Mouse (Mus musculus): ENCODE data around the gene Ccdc134.
A peak's percentile ranks its signal among the peaks of the same experiment; 100 is the strongest.

The Ccdc134 gene

GRCm38 (mm10) chr15:82147611-82148111 lies 19.9 kb downstream of the Ccdc134 start:
- DNase-seq (ENCODE audit: inconsistent ontology term): peak; percentile 83

- peak; percentile 19 for DNase-seq (ENCODE audit: inconsistent ontology term)
Observed at GRCm38 (mm10) chr15:82148510-82148911, 20.8 kb downstream of the Ccdc134 start.

- no peak for DNase-seq (ENCODE audit: inconsistent ontology term)
Observed at GRCm38 (mm10) chr15:82150042-82150441, 22.3 kb downstream of the Ccdc134 start.

- no peak for DNase-seq (ENCODE audit: inconsistent ontology term)
Observed at GRCm38 (mm10) chr15:82151176-82151575, 23.5 kb downstream of the Ccdc134 start.

GRCm38 (mm10) chr15:82152022-82152421 lies 24.3 kb downstream of the Ccdc134 start:
- DNase-seq (ENCODE audit: inconsistent ontology term): no peak

GRCm38 (mm10) chr15:82152435-82152834 lies 24.7 kb downstream of the Ccdc134 start:
- DNase-seq (ENCODE audit: inconsistent ontology term): no peak

- no peak for DNase-seq (ENCODE audit: inconsistent ontology term)
Observed at GRCm38 (mm10) chr15:82156298-82156697, 28.6 kb downstream of the Ccdc134 start.

- no peak for DNase-seq (ENCODE audit: inconsistent ontology term)
Observed at GRCm38 (mm10) chr15:82156902-82157301, 29.2 kb downstream of the Ccdc134 start.

GRCm38 (mm10) chr15:82158243-82159035 lies 30.7 kb downstream of the Ccdc134 start:
- no peak for DNase-seq (ENCODE audit: inconsistent ontology term)

GRCm38 (mm10) chr15:82159471-82159870 lies 31.7 kb downstream of the Ccdc134 start:
- no peak for DNase-seq (ENCODE audit: inconsistent ontology term)

- no peak for DNase-seq (ENCODE audit: inconsistent ontology term)
Observed at GRCm38 (mm10) chr15:82160731-82161640, 33.3 kb downstream of the Ccdc134 start.

GRCm38 (mm10) chr15:82161965-82162600 lies 34.4 kb downstream of the Ccdc134 start:
- DNase-seq (ENCODE audit: inconsistent ontology term): no peak

- no peak for DNase-seq (ENCODE audit: inconsistent ontology term)
Observed at GRCm38 (mm10) chr15:82163356-82164060, 35.8 kb downstream of the Ccdc134 start.

GRCm38 (mm10) chr15:82164061-82164399 lies 36.3 kb downstream of the Ccdc134 start:
- no peak for DNase-seq (ENCODE audit: inconsistent ontology term)

- DNase-seq (ENCODE audit: inconsistent ontology term): no peak
Observed at GRCm38 (mm10) chr15:82164496-82164895, 36.8 kb downstream of the Ccdc134 start.

GRCm38 (mm10) chr15:82165332-82166239 lies 37.9 kb downstream of the Ccdc134 start:
- peak; percentile 60 for DNase-seq (ENCODE audit: inconsistent ontology term)

GRCm38 (mm10) chr15:82166240-82167100 lies 38.7 kb downstream of the Ccdc134 start:
- no peak for DNase-seq (ENCODE audit: inconsistent ontology term)

GRCm38 (mm10) chr15:82167201-82168168 lies 39.8 kb downstream of the Ccdc134 start:
- DNase-seq (ENCODE audit: inconsistent ontology term): peak; percentile 71
